Mouse (Mus musculus) 416B (cell line): Measurements from ENCODE around the gene Acat3.
"Not testable (repeated sequence)": the region's sequence is repeated elsewhere in the genome, so short reads cannot be mapped to it uniquely, and the experiment has no call there.

Source experiments
- DNase-seq: peaks from one replicate; pipeline ENCODE4 v3.0.0; 2011; ENCODE audit warnings: low read depth

Acat3 gene

GRCm38 (mm10) chr17:12916588-12917380 lies 23.6 kb downstream of the Acat3 start:
- peak; percentile 51 for DNase-seq

- peak; percentile 99 for DNase-seq
Measured at GRCm38 (mm10) chr17:12915881-12916583, 24.4 kb downstream of the Acat3 start, which contains the start of gene Mrpl18. Mrpl18 (minus strand) TSS chr17:12916345.

- DNase-seq: no peak
Measured at GRCm38 (mm10) chr17:12915488-12915880, 24.9 kb downstream of the Acat3 start, which contains the start of gene Tcp1. Tcp1 (plus strand) TSS chr17:12915701.

- no peak for DNase-seq
Measured at GRCm38 (mm10) chr17:12910391-12910790, 30.0 kb downstream of the Acat3 start.

GRCm38 (mm10) chr17:12909361-12910280 lies 30.8 kb downstream of the Acat3 start, which contains the start of gene Pnldc1:
Pnldc1 (minus strand) TSS chr17:12910230.
- DNase-seq: no peak

GRCm38 (mm10) chr17:12906436-12906835 lies 34.0 kb downstream of the Acat3 start:
- DNase-seq: no peak

- no peak for DNase-seq
Measured at GRCm38 (mm10) chr17:12905810-12906209, 34.6 kb downstream of the Acat3 start.

- peak; percentile 66 for DNase-seq
Measured at GRCm38 (mm10) chr17:12904349-12904748, 36.1 kb downstream of the Acat3 start.

- no peak for DNase-seq
Measured at GRCm38 (mm10) chr17:12903372-12904333, 36.7 kb downstream of the Acat3 start.

- DNase-seq: no peak
Measured at GRCm38 (mm10) chr17:12902291-12902690, 38.1 kb downstream of the Acat3 start.

- not testable (repeated sequence) for DNase-seq
Measured at GRCm38 (mm10) chr17:12898607-12899006, 41.8 kb downstream of the Acat3 start.

- DNase-seq: no peak
Measured at GRCm38 (mm10) chr17:12897674-12898073, 42.7 kb downstream of the Acat3 start.

- no peak for DNase-seq
Measured at GRCm38 (mm10) chr17:12892033-12892432, 48.4 kb downstream of the Acat3 start.

- DNase-seq: no peak
Measured at GRCm38 (mm10) chr17:12891054-12891453, 49.3 kb downstream of the Acat3 start.

GRCm38 (mm10) chr17:12887021-12887775 lies 53.2 kb downstream of the Acat3 start:
- no peak for DNase-seq

GRCm38 (mm10) chr17:12886620-12887019 lies 53.8 kb downstream of the Acat3 start:
- DNase-seq: no peak

- peak; percentile 59 for DNase-seq
Measured at GRCm38 (mm10) chr17:12881216-12881615, 59.2 kb downstream of the Acat3 start.

- peak; percentile 88 for DNase-seq
Measured at GRCm38 (mm10) chr17:12880178-12880577, 60.2 kb downstream of the Acat3 start.

GRCm38 (mm10) chr17:12875734-12876133 lies 64.7 kb downstream of the Acat3 start, which contains the start of gene Mrgprh:
Mrgprh (plus strand) TSS chr17:12876034.
- DNase-seq: no peak
